ENCODE assay signal across 25 mouse cellular contexts in the genomic region with DNA sequence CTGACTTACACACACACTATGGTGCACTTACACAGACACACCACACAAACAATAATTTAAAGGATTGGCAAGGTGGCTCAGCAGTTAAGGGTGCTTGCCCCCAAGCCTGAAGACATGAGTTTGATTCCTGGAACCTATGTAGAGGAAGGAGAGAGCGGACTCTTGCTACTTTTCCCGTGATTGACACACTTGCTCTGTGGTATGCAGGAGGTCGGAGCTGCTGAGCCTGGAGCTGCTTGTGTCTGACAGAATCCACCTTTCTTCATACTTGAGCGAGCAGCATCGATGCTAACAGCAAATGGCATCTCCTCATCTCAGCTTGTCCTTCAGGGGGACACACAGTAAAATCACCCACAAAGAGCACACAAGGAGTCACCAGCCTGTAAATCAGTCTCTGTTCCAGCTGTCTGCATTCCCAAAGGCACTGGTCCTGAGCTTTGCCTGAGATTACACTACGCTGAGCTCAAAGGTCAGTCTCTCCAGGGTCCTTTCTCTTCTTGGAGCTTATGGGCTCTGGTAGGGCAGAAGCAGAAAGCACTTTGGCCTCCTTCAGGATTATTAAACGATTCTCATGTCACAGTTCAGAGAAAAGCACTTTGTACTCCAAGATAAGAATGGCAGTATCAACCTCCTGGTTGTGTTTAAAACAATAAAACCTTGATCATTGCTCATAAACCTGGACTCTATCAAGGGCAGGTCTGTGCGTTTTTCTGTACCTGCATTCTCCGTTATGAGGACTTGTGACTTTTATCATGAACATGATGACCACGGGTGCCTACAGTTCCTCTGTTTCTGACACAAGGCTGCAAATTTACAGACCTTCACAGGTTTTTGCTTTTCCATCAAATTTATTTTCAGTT. TPM values are rescaled to one million over a fixed set of nuclear protein-coding genes. Genes with fewer than 3 reads are reported as not detected.
A peak's percentile ranks its signal among the peaks of the same experiment; 100 is the strongest.
DNase-seq lines count a peak whose midpoint lies in the region; ATAC-seq and TF ChIP-seq lines count a peak whose summit lies in the region.
"Had no signal": no experiment of that assay in that cellular context is flagged by ENCODE, and none has a peak within 500 bp of the region (broad histone marks: within the 10 kb centered on the region; RNA-seq: fewer than 3 reads in every experiment).

No protein-coding gene starts in this region.

- ATAC-seq in intestine, postnatal 0 days = peak; percentile 97
- ATAC-seq in kidney, embryonic 16.5 days (ENCODE audit: low FRiP score, low TSS enrichment) = peak; percentile 88
- ATAC-seq: activated CD4-positive, CD25-positive, alpha-beta regulatory T cell, adult 4 months; forebrain, embryonic 13.5 days; liver, embryonic 12.5 days; midbrain, embryonic 16.5 days had no signal

- H3K4me3 ChIP-seq in intestine, postnatal 0 days (ENCODE audit: low read depth, low read length) = no peak overlapping the region
- H3K4me3 ChIP-seq in kidney, embryonic 16.5 days (ENCODE audit: low read length) = no peak overlapping the region
- H3K4me3 ChIP-seq: embryonic facial prominence, embryonic 12.5 days; erythroblast, embryonic 14.5 days; forebrain, embryonic 13.5 days; limb, embryonic 12.5 days; liver, embryonic 12.5 days; neural tube, embryonic 15.5 days had no signal

- H3K36me3 ChIP-seq in intestine, postnatal 0 days (ENCODE audit: control insufficient read depth, insufficient read depth) = no peaks in the 10 kb centered on the region
- H3K36me3 ChIP-seq in kidney, embryonic 16.5 days (ENCODE audit: insufficient read depth, low read length) = no peaks in the 10 kb centered on the region
- H3K36me3 ChIP-seq: embryonic facial prominence, embryonic 12.5 days; limb, embryonic 12.5 days; liver, embryonic 12.5 days; neural tube, embryonic 15.5 days had no signal

- WGBS in intestine, postnatal 0 days = 46% methylated on average over 10 of the region's 10 CpGs
- WGBS in kidney, embryonic 16.5 days = 45% methylated on average over 10 of the region's 10 CpGs

- no peaks in the 10 kb centered on the region for H3K9me3 ChIP-seq in intestine, postnatal 0 days (ENCODE audit: control insufficient read depth)
- no peaks in the 10 kb centered on the region for H3K9me3 ChIP-seq in kidney, embryonic 16.5 days (ENCODE audit: low read length)
- H3K9me3 ChIP-seq: embryonic facial prominence, embryonic 12.5 days; forebrain, embryonic 13.5 days; limb, embryonic 12.5 days; liver, embryonic 12.5 days; neural tube, embryonic 15.5 days had no signal

- no peaks in the 10 kb centered on the region for H3K27me3 ChIP-seq in intestine, postnatal 0 days (replicated peaks; ENCODE audit: control insufficient read depth, insufficient read depth, low read length)
- H3K27me3 ChIP-seq in kidney, embryonic 16.5 days (ENCODE audit: insufficient read depth, low read length) = no peaks in the 10 kb centered on the region
- H3K27me3 ChIP-seq: embryonic facial prominence, embryonic 12.5 days; forebrain, embryonic 13.5 days; limb, embryonic 12.5 days; liver, embryonic 12.5 days; neural tube, embryonic 15.5 days had no signal

- H3K27ac ChIP-seq in intestine, postnatal 0 days (ENCODE audit: low read depth, low read length) = peak overlapping the region; percentile 88
- peak overlapping the region; percentile 35 for H3K27ac ChIP-seq in kidney, embryonic 16.5 days (ENCODE audit: low read length)
- H3K27ac ChIP-seq: embryonic facial prominence, embryonic 12.5 days; forebrain, embryonic 13.5 days; limb, embryonic 12.5 days; liver, embryonic 12.5 days; neural tube, embryonic 15.5 days had no signal

- H3K4me1 ChIP-seq in intestine, postnatal 0 days (replicated peaks; ENCODE audit: control insufficient read depth, insufficient read depth, low read length) = 0 out of 2 replicates have a peak, but pooled peaks cover 2% of the 10 kb centered on the region
- H3K4me1 ChIP-seq in kidney, embryonic 16.5 days (ENCODE audit: insufficient read depth, low read length) = peaks cover 6% of the 10 kb centered on the region
- H3K4me1 ChIP-seq: embryonic facial prominence, embryonic 12.5 days; forebrain, embryonic 13.5 days; limb, embryonic 12.5 days; liver, embryonic 12.5 days; neural tube, embryonic 15.5 days had no signal

- H3K4me2 ChIP-seq in intestine, postnatal 0 days (replicated peaks; ENCODE audit: low read depth) = peak overlapping the region; percentile 37
- H3K4me2 ChIP-seq in kidney, embryonic 16.5 days (replicated peaks; ENCODE audit: low read depth, low read length) = no peak overlapping the region
- H3K4me2 ChIP-seq: embryonic facial prominence, embryonic 12.5 days; forebrain, embryonic 13.5 days; limb, embryonic 12.5 days; liver, embryonic 12.5 days; lung, embryonic 14.5 days; neural tube, embryonic 15.5 days had no signal

- peak; percentile 43 for DNase-seq in retina, embryonic 14.5 days (ENCODE audit: low spot score)
- DNase-seq in frontal cortex, postnatal 14 days (ENCODE audit: low spot score in 2 of 2) = no peak
- no peak for DNase-seq in testis, postnatal 10 days (ENCODE audit: low spot score)
- no peak for DNase-seq in right cerebral cortex, adult 2 months (ENCODE audit: low spot score in 2 of 2)
- no peak for DNase-seq in layer of hippocampus, adult 9-11 months
- DNase-seq: adrenal gland, postnatal 10 days; cerebellum, adult 9-11 months; heart, postnatal 10 days; lung, embryonic 14.5 days; lung, postnatal 36 days; right cerebral cortex, postnatal 4 days; thymus, postnatal 36 days had no signal

- 0 out of 2 replicates have a peak, but pooled peaks have one; percentile 4 for TF ChIP-seq CTCF in intestine, postnatal 0 days (IDR thresholded peaks at IDR 0.05; ENCODE audit: low read depth)

- no peak overlapping the region for H3K9ac ChIP-seq in intestine, postnatal 0 days (ENCODE audit: low read depth, low read length)
- H3K9ac ChIP-seq in kidney, embryonic 16.5 days (replicated peaks; ENCODE audit: low read length) = no peak overlapping the region
- H3K9ac ChIP-seq: embryonic facial prominence, embryonic 12.5 days; forebrain, embryonic 13.5 days; limb, embryonic 12.5 days; liver, embryonic 12.5 days; lung, embryonic 14.5 days; neural tube, embryonic 15.5 days had no signal

RNA-seq across cellular contexts. Expression of gene Mfsd4b4, which starts 8.0 kb away (rescaled TPM):
- polyA plus RNA-seq in intestine, postnatal 0 days (2015; fragmentation: Nextera tagmentation; extraction: Ambion mirVana) = 1.7 and 1.9 TPM in 2 replicates
- polyA plus RNA-seq in kidney, embryonic 16.5 days (2015; fragmentation: Nextera tagmentation; extraction: Ambion mirVana) = 4.9 and 5.1 TPM in 2 replicates
- polyA plus RNA-seq: erythroblast, embryonic 14.5 days had no signal

RNA-seq across cellular contexts. Expression of gene Mfsd4b2, which starts 19.7 kb away (rescaled TPM):
- polyA plus RNA-seq in intestine, postnatal 0 days (2015; fragmentation: Nextera tagmentation; extraction: Ambion mirVana) = 2.4 and 2.9 TPM in 2 replicates
- not detected in 2 replicates for polyA plus RNA-seq in kidney, embryonic 16.5 days (2015; fragmentation: Nextera tagmentation; extraction: Ambion mirVana)
- polyA plus RNA-seq: activated CD4-positive, CD25-positive, alpha-beta regulatory T cell, adult 4 months; C2C12; cortical plate, adult 2 months; erythroblast, embryonic 14.5 days; forebrain, embryonic 13.5 days; hindbrain, embryonic 11.5 days; limb, embryonic 12.5 days; liver, embryonic 12.5 days; lung, embryonic 14.5 days; midbrain, embryonic 16.5 days; neural tube, embryonic 15.5 days had no signal

RNA-seq across cellular contexts. Expression of gene Mfsd4b3, which starts 52.9 kb away (rescaled TPM):
- 7.8 and 9.0 TPM in 2 replicates for polyA plus RNA-seq in intestine, postnatal 0 days (2015; fragmentation: Nextera tagmentation; extraction: Ambion mirVana)
- 3.6 and 4.0 TPM in 2 replicates for polyA plus RNA-seq in kidney, embryonic 16.5 days (2015; fragmentation: Nextera tagmentation; extraction: Ambion mirVana)
- polyA plus RNA-seq: activated CD4-positive, CD25-positive, alpha-beta regulatory T cell, adult 4 months; cortical plate, adult 2 months; erythroblast, embryonic 14.5 days; forebrain, embryonic 13.5 days; neural tube, embryonic 15.5 days had no signal
